Mouse (Mus musculus): ENCODE data around the gene Cpxm1. TPM values are rescaled to one million over a fixed set of nuclear protein-coding genes. Genes with fewer than 3 reads are reported as not detected.

Cpxm1 gene
- polyA plus RNA-seq, 2 experiments: 108 to 112 TPM

DNA sequence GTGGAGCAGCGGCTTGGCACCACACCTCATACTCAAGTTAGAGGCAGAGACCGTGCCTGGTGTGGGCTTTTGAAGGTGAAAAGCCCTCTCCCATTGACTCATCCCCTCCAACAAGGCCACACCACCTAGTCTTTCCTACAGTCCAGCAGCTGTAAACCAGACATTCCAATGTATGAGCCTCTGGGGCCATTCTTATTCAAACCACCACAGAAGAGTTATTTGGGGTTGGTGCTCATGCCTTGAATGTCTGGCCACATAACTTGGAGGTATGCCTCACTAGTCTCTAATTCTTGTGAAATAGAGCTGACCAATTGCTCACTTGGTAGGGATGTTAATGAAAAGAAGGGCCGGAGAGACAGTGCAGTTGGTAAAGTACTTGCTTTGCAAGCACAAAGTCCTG is 47.0 kb downstream of the Cpxm1 start:
- Histone ChIP-seq H3K4me1 (ENCODE audit: control insufficient read depth, insufficient read depth, low read length) (no peaks in the 10 kb centered on the region), H3K9me3 (ENCODE audit: control insufficient read depth, low read length) (no peaks in the 10 kb centered on the region), H3K4me3 (replicated peaks; ENCODE audit: low read length) (no peak overlapping the region), H3K36me3 (ENCODE audit: control insufficient read depth, insufficient read depth, low read length) (no peaks in the 10 kb centered on the region), H3K4me2 (replicated peaks; ENCODE audit: low read depth, low read length, severe bottlenecking) (no peak overlapping the region), H3K27me3 (ENCODE audit: control insufficient read depth, insufficient read depth, low read length) (no peaks in the 10 kb centered on the region), H3K27ac (replicated peaks; ENCODE audit: low read depth, low read length) (no peak overlapping the region), H3K9ac (ENCODE audit: low read depth, low read length, severe bottlenecking) (no peak overlapping the region)
- TF ChIP-seq POLR2A (IDR thresholded peaks at IDR 0.05; ENCODE audit: borderline replicate concordance, extremely low read depth, insufficient read depth, insufficient read length): no peak
- 91% methylated on average over 3 of the region's 3 CpGs for WGBS
- DNase-seq (ENCODE audit: low spot score): no peak
- no peak for ATAC-seq (ENCODE audit: low FRiP score, low read depth)

DNA sequence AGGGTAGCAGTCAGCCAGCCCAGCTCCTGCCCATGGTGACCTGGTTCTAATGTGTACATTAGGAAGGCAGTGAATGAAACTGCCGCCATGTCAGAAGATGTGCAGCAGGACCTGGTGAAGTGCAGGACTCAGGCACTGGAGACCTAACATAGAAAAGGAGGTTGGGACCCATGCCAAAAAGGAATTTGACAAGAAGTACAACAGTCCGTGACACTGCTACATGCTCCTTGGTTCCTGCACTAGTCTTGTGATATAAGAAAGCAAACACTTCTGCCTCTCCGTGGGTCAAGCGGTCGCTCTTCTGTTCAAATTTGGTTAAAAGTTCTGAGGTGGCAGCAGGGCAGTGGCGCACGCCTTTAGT is 56.2 kb downstream of the Cpxm1 start:
- Histone ChIP-seq H3K27me3 (ENCODE audit: control insufficient read depth, insufficient read depth, low read length) (no peaks in the 10 kb centered on the region), H3K27ac (replicated peaks; ENCODE audit: low read depth, low read length) (no peak overlapping the region), H3K9me3 (ENCODE audit: control insufficient read depth, low read length) (no peaks in the 10 kb centered on the region), H3K4me1 (ENCODE audit: control insufficient read depth, insufficient read depth, low read length) (no peaks in the 10 kb centered on the region), H3K4me2 (replicated peaks; ENCODE audit: low read depth, low read length, severe bottlenecking) (no peak overlapping the region), H3K36me3 (ENCODE audit: control insufficient read depth, insufficient read depth, low read length) (no peaks in the 10 kb centered on the region), H3K9ac (ENCODE audit: low read depth, low read length, severe bottlenecking) (no peak overlapping the region), H3K4me3 (replicated peaks; ENCODE audit: low read length) (no peak overlapping the region)
- no peak for TF ChIP-seq POLR2A (IDR thresholded peaks at IDR 0.05; ENCODE audit: borderline replicate concordance, extremely low read depth, insufficient read depth, insufficient read length)
- 86% methylated on average over 7 of the region's 7 CpGs for WGBS
- ATAC-seq (ENCODE audit: low FRiP score, low read depth) (no peak), DNase-seq (ENCODE audit: low spot score) (no peak)

Other genes starting within 250 kb of the Cpxm1 start
- 423 and 497 TPM in 2 replicates for gene Snrpb, start 218.2 kb downstream of the Cpxm1 start, polyA plus RNA-seq (2012; rRNA removed)
- gene Snrpb, start 218.2 kb downstream of the Cpxm1 start, polyA plus RNA-seq (2014; fragmentation: Nextera tagmentation; extraction: Ambion mirVana): 578 and 606 TPM in 2 replicates
- gene Tmc2, start 202.4 kb downstream of the Cpxm1 start, polyA plus RNA-seq (2012; rRNA removed): 0.04 TPM in 2 replicates
- not detected in 2 replicates for gene Tmc2, start 202.4 kb downstream of the Cpxm1 start, polyA plus RNA-seq (2014; fragmentation: Nextera tagmentation; extraction: Ambion mirVana)
- 319 and 357 TPM in 2 replicates for gene Nop56, start 123.1 kb downstream of the Cpxm1 start, polyA plus RNA-seq (2012; rRNA removed)
- 253 and 255 TPM in 2 replicates for gene Nop56, start 123.1 kb downstream of the Cpxm1 start, polyA plus RNA-seq (2014; fragmentation: Nextera tagmentation; extraction: Ambion mirVana)
- gene Idh3b, start 113.0 kb downstream of the Cpxm1 start, polyA plus RNA-seq (2012; rRNA removed): 181 and 193 TPM in 2 replicates
- gene Idh3b, start 113.0 kb downstream of the Cpxm1 start, polyA plus RNA-seq (2014; fragmentation: Nextera tagmentation; extraction: Ambion mirVana): 164 and 169 TPM in 2 replicates
- 27.4 and 37.7 TPM in 2 replicates for gene Ebf4, start 102.4 kb downstream of the Cpxm1 start, polyA plus RNA-seq (2012; rRNA removed)
- 5.7 and 6.1 TPM in 2 replicates for gene Ebf4, start 102.4 kb downstream of the Cpxm1 start, polyA plus RNA-seq (2014; fragmentation: Nextera tagmentation; extraction: Ambion mirVana)
- gene Gm28372, start 7.7 kb upstream of the Cpxm1 start, polyA plus RNA-seq (2012; rRNA removed): not detected in 2 replicates
- not detected in 2 replicates for gene Gm28372, start 7.7 kb upstream of the Cpxm1 start, polyA plus RNA-seq (2014; fragmentation: Nextera tagmentation; extraction: Ambion mirVana)
- gene 1700020A23Rik, start 7.7 kb upstream of the Cpxm1 start, polyA plus RNA-seq (2012; rRNA removed): not detected in 2 replicates
- not detected in 2 replicates for gene 1700020A23Rik, start 7.7 kb upstream of the Cpxm1 start, polyA plus RNA-seq (2014; fragmentation: Nextera tagmentation; extraction: Ambion mirVana)
- gene Tmem239, start 8.9 kb upstream of the Cpxm1 start, polyA plus RNA-seq (2012; rRNA removed): not detected in 2 replicates
- gene Tmem239, start 8.9 kb upstream of the Cpxm1 start, polyA plus RNA-seq (2014; fragmentation: Nextera tagmentation; extraction: Ambion mirVana): not detected in 2 replicates
- 148 and 170 TPM in 2 replicates for gene Vps16, start 26.8 kb upstream of the Cpxm1 start, polyA plus RNA-seq (2012; rRNA removed)
- gene Vps16, start 26.8 kb upstream of the Cpxm1 start, polyA plus RNA-seq (2014; fragmentation: Nextera tagmentation; extraction: Ambion mirVana): 67.0 and 82.3 TPM in 2 replicates
- 57.5 and 64.1 TPM in 2 replicates for gene Pced1a, start 27.1 kb upstream of the Cpxm1 start, polyA plus RNA-seq (2012; rRNA removed)
- 13.0 and 13.2 TPM in 2 replicates for gene Pced1a, start 27.1 kb upstream of the Cpxm1 start, polyA plus RNA-seq (2014; fragmentation: Nextera tagmentation; extraction: Ambion mirVana)
- gene Ptpra, start 52.7 kb upstream of the Cpxm1 start, polyA plus RNA-seq (2012; rRNA removed): 81.7 and 94.9 TPM in 2 replicates
- gene Ptpra, start 52.7 kb upstream of the Cpxm1 start, polyA plus RNA-seq (2014; fragmentation: Nextera tagmentation; extraction: Ambion mirVana): 118 and 124 TPM in 2 replicates
- 57.7 and 77.9 TPM in 2 replicates for gene Mrps26, start 166.2 kb upstream of the Cpxm1 start, polyA plus RNA-seq (2012; rRNA removed)
- 102 and 104 TPM in 2 replicates for gene Mrps26, start 166.2 kb upstream of the Cpxm1 start, polyA plus RNA-seq (2014; fragmentation: Nextera tagmentation; extraction: Ambion mirVana)
- 0.19 and 0.68 TPM in 2 replicates for gene Oxt, start 178.6 kb upstream of the Cpxm1 start, polyA plus RNA-seq (2012; rRNA removed)
- gene Oxt, start 178.6 kb upstream of the Cpxm1 start, polyA plus RNA-seq (2014; fragmentation: Nextera tagmentation; extraction: Ambion mirVana): not detected in 2 replicates
- gene Avp, start 185.0 kb upstream of the Cpxm1 start, polyA plus RNA-seq (2012; rRNA removed): 0.13 TPM in 1 of 2 replicates, not detected in the other
- not detected in 2 replicates for gene Avp, start 185.0 kb upstream of the Cpxm1 start, polyA plus RNA-seq (2014; fragmentation: Nextera tagmentation; extraction: Ambion mirVana)
- gene Fastkd5, start 232.5 kb upstream of the Cpxm1 start, polyA plus RNA-seq (2012; rRNA removed): 5.7 and 6.1 TPM in 2 replicates
- 14.2 and 15.0 TPM in 2 replicates for gene Fastkd5, start 232.5 kb upstream of the Cpxm1 start, polyA plus RNA-seq (2014; fragmentation: Nextera tagmentation; extraction: Ambion mirVana)
- 11.8 and 14.1 TPM in 2 replicates for gene Ubox5, start 232.5 kb upstream of the Cpxm1 start, polyA plus RNA-seq (2012; rRNA removed)
- gene Ubox5, start 232.5 kb upstream of the Cpxm1 start, polyA plus RNA-seq (2014; fragmentation: Nextera tagmentation; extraction: Ambion mirVana): 14.3 and 15.0 TPM in 2 replicates
- gene Lzts3, start 245.2 kb upstream of the Cpxm1 start, polyA plus RNA-seq (2012; rRNA removed): 14.6 and 16.2 TPM in 2 replicates
- 1.1 and 1.4 TPM in 2 replicates for gene Lzts3, start 245.2 kb upstream of the Cpxm1 start, polyA plus RNA-seq (2014; fragmentation: Nextera tagmentation; extraction: Ambion mirVana)

Data from limb, embryonic 14.5 days (tissue).